ENCODE assay signal across 8 mouse cellular contexts in the genomic region with DNA sequence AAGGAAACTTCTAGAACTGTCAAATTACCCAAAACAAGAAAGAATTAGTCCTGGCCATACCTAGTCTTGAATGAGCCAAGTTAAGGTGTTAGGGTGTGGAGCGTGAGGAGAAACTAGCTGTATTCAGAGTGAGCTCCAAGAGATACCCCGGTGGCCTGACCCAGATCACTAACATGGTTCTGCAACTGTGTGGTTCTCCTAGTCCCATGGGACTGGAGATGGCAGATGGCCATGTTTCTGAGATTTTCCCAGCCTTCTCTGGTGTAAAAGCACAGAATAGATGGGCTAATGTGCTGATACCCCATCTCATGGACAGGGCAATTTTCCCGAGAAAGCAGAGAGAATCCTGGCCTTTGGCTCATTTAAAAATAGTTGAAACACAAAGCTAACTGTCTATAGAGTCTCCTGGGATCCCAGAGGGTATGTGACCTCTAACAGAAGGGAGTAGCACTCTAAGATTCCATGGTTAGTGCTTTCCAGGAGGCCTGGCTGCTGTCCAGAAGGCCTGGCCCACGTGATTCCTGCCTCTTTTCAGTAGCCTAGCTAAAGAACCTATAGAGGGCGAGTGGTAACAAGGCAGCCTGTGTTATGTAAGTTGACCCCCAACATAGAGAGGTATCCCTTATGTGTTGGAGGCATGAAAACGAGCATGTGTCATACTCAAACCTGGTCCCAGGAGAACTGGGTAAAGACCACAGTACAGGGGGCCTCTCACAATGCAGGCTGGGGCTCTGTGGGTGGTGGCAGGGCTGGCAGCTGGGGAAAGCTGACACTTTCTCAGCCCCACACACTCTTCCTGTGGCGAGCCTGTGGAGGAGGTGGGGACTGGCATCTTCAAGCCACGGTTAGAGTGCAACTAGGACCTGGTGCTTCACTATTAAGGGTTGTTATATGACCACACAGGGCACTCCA.
DNase-seq lines count a peak whose midpoint lies in the region; ATAC-seq lines count a peak whose summit lies in the region.

No protein-coding gene starts in this region.

- no peaks in the 10 kb centered on the region for H3K36me3 ChIP-seq in hindbrain, embryonic 14.5 days (replicated peaks; ENCODE audit: control insufficient read depth, insufficient read depth)
- H3K36me3 ChIP-seq in limb, embryonic 15.5 days, result no peaks in the 10 kb centered on the region
- H3K36me3 ChIP-seq in neural tube, embryonic 13.5 days, result no peaks in the 10 kb centered on the region

- H3K4me1 ChIP-seq in hindbrain, embryonic 14.5 days (replicated peaks; ENCODE audit: control insufficient read depth, insufficient read depth, low read length), result peaks cover 20% of the 10 kb centered on the region
- peaks cover 33% of the 10 kb centered on the region for H3K4me1 ChIP-seq in limb, embryonic 15.5 days
- H3K4me1 ChIP-seq in neural tube, embryonic 13.5 days (replicated peaks), result peaks cover 42% of the 10 kb centered on the region

- peak overlapping the region; percentile 21 for H3K27ac ChIP-seq in hindbrain, embryonic 14.5 days
- H3K27ac ChIP-seq in limb, embryonic 15.5 days, result peak overlapping the region; percentile 18; the same call in 1 of the 2 replicates
- H3K27ac ChIP-seq in neural tube, embryonic 13.5 days (replicated peaks), result peak overlapping the region; percentile 71

- ATAC-seq in frontal cortex, adult (ENCODE audit: low TSS enrichment), result peak; percentile 79; the same call in 1 of the 2 replicates
- peak; percentile 75 for ATAC-seq in hindbrain, embryonic 14.5 days (ENCODE audit: low FRiP score)
- ATAC-seq in limb, embryonic 15.5 days (ENCODE audit: insufficient number of reproducible peaks, low FRiP score, low TSS enrichment, low read depth), result peak; percentile 50; the same call in 1 of the 2 replicates
- peak; percentile 83 for ATAC-seq in neural tube, embryonic 13.5 days (ENCODE audit: low read depth)

- WGBS in hindbrain, embryonic 14.5 days, result 21% methylated on average over 8 of the region's 8 CpGs
- WGBS in limb, embryonic 15.5 days, result 35% methylated on average over 8 of the region's 8 CpGs
- 24% methylated on average over 8 of the region's 8 CpGs for WGBS in neural tube, embryonic 13.5 days

- H3K9me3 ChIP-seq in hindbrain, embryonic 14.5 days (ENCODE audit: control insufficient read depth, low read length), result no peaks in the 10 kb centered on the region
- no peaks in the 10 kb centered on the region for H3K9me3 ChIP-seq in limb, embryonic 15.5 days
- H3K9me3 ChIP-seq in neural tube, embryonic 13.5 days, result no peaks in the 10 kb centered on the region

- H3K4me3 ChIP-seq in hindbrain, embryonic 14.5 days (replicated peaks; ENCODE audit: low read length), result no peak overlapping the region
- no peak overlapping the region for H3K4me3 ChIP-seq in limb, embryonic 15.5 days
- H3K4me3 ChIP-seq in neural tube, embryonic 13.5 days, result no peak overlapping the region

- no peak overlapping the region for H3K9ac ChIP-seq in hindbrain, embryonic 14.5 days
- no peak overlapping the region for H3K9ac ChIP-seq in limb, embryonic 15.5 days
- H3K9ac ChIP-seq in neural tube, embryonic 13.5 days, result no peak overlapping the region

- H3K27me3 ChIP-seq in hindbrain, embryonic 14.5 days (ENCODE audit: control insufficient read depth, insufficient read depth, low read length), result no peaks in the 10 kb centered on the region
- H3K27me3 ChIP-seq in limb, embryonic 15.5 days, result no peaks in the 10 kb centered on the region
- H3K27me3 ChIP-seq in neural tube, embryonic 13.5 days, result no peaks in the 10 kb centered on the region

- DNase-seq in frontal cortex, postnatal 10 days (ENCODE audit: low spot score in 2 of 2), result no peak
- DNase-seq in gastrocnemius, adult 8-10 months (ENCODE audit: low spot score in 2 of 2), result peak; percentile 25 to 35
- DNase-seq in hindbrain, embryonic 14.5 days (ENCODE audit: low spot score), result peak; percentile 70
- DNase-seq in left cerebral cortex, adult 9 months (ENCODE audit: low spot score in 2 of 2), result no peak
- no peak for DNase-seq in cerebellum, postnatal 4 days (ENCODE audit: low spot score in 2 of 2)

- no peak overlapping the region for H3K4me2 ChIP-seq in hindbrain, embryonic 14.5 days (replicated peaks)
- H3K4me2 ChIP-seq in limb, embryonic 15.5 days, result no peak overlapping the region
- H3K4me2 ChIP-seq in neural tube, embryonic 13.5 days, result no peak overlapping the region

Comparison
In these comparisons a context has a peak if more than half of its experiments do, and no peak if none do; other contexts are left out.
1. DNase-seq: peak in gastrocnemius, adult 8-10 months (2 of 2) and hindbrain, embryonic 14.5 days (single experiment); none in frontal cortex, postnatal 10 days (0 of 2), left cerebral cortex, adult 9 months (0 of 2) and cerebellum, postnatal 4 days (0 of 2).
2. H3K27ac ChIP-seq: peak in every context shown above with its lines; median percentile 71 in neural tube, embryonic 13.5 days; 21 in hindbrain, embryonic 14.5 days; 18 in limb, embryonic 15.5 days.
3. Peak in every context shown above with its lines, with median percentiles within 50 percentile points of each other: ATAC-seq.